Mouse (Mus musculus) liver, embryonic 15.5 days (tissue): ENCODE results near the gene Chchd3. TPM values are rescaled to one million over a fixed set of nuclear protein-coding genes. Genes with fewer than 3 reads are reported as not detected.

Experiments used
- ATAC-seq: fragments of 200-750 bp; cut with Nextera tagmentation; 2 replicates; pipeline ENCODE4 v1.8.0; 2017; ENCODE audit warnings: moderate number of reproducible peaks, mild to moderate bottlenecking, moderate library complexity; ENCODE audit not compliant: insufficient read depth
- H3K27ac ChIP-seq: fragments of 300-500 bp; sonication (generic); replicated peaks from 2 replicates; pipeline ENCODE4 v1.5.1; 2015; ENCODE audit warnings: mild to moderate bottlenecking, inconsistent platforms
- H3K27me3 ChIP-seq: fragments of 300-500 bp; sonication (generic); 2 replicates; pipeline ENCODE4 v1.6.1; 2015; ENCODE audit warnings: mild to moderate bottlenecking, inconsistent platforms
- H3K36me3 ChIP-seq: fragments of 300-500 bp; sonication (generic); replicated peaks from 2 replicates; pipeline ENCODE4 v1.6.1; 2015; ENCODE audit warnings: moderate library complexity, mild to moderate bottlenecking, inconsistent platforms
- H3K4me1 ChIP-seq: fragments of 300-500 bp; sonication (generic); replicated peaks from 2 replicates; pipeline ENCODE4 v1.6.1; 2015; ENCODE audit warnings: inconsistent platforms
- H3K4me2 ChIP-seq: fragments of 300-500 bp; sonication (generic); 2 replicates; pipeline ENCODE4 v1.6.1; 2015; ENCODE audit warnings: moderate library complexity, mild to moderate bottlenecking, inconsistent platforms
- H3K4me3 ChIP-seq: fragments of 300-500 bp; sonication (generic); replicated peaks from 2 replicates; pipeline ENCODE4 v1.5.1; 2015; ENCODE audit warnings: mild to moderate bottlenecking, inconsistent platforms
- H3K9ac ChIP-seq: fragments of 300-500 bp; sonication (generic); 2 replicates; pipeline ENCODE4 v1.6.1; 2015; ENCODE audit warnings: moderate library complexity, mild to moderate bottlenecking, inconsistent platforms
- H3K9me3 ChIP-seq: fragments of 300-500 bp; sonication (generic); replicated peaks from 2 replicates; pipeline ENCODE4 v1.6.1; 2016; ENCODE audit warnings: inconsistent platforms
- WGBS: fragments of 180-500 bp; shearing (Covaris S2); methylation state at CpG from one replicate; pipeline ENCODE4 v1.1.7; 2015; ENCODE audit warnings: mixed read lengths; ENCODE audit not compliant: insufficient replicate concordance; 5-methylcytosine and 5-hydroxymethylcytosine counted together
- polyA plus RNA-seq: library from polyadenylated mRNA; unstranded; fragments of >200 nt; fragmentation: Nextera tagmentation; extraction: Ambion mirVana; gene quantifications from 2 replicates; pipeline ENCODE4 v1.2.1, GENCODE M21; 2015

Gene Chchd3
- polyA plus RNA-seq, 1 experiment from 2014 or later = 66.9 TPM

GRCm38 (mm10) chr6:32801776-32802175 lies 258.3 kb downstream of the Chchd3 start:
- H3K9me3 ChIP-seq = no peaks in the 10 kb centered on the region
- no peak overlapping the region for H3K4me2 ChIP-seq
- H3K27ac ChIP-seq = no peak overlapping the region
- H3K4me1 ChIP-seq = no peaks in the 10 kb centered on the region
- no peak overlapping the region for H3K4me3 ChIP-seq
- 87% methylated on average over 6 of the region's 6 CpGs for WGBS
- ATAC-seq = no peak
- H3K27me3 ChIP-seq = no peaks in the 10 kb centered on the region
- H3K9ac ChIP-seq = no peak overlapping the region
- H3K36me3 ChIP-seq = peaks cover 9% of the 10 kb centered on the region

DNA sequence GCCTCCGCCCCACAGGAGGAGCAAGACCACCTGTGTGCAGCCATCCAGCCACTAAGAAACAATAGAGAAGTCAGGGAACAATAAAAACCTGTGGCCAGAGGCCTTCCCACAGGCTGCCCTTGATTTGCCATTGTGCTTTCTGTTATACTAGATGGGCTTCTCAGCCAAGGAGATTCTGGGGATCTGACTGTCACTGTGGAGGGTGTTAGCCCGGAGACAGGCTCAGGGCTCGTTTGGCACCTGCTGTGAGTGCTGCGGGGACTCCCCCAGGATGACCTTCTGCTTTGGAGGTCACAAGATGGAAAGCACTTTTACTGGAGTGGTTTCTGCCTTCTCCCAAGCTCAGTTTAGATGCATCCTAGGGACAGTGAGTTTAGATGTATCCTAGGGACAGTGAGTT lies 262.5 kb downstream of the Chchd3 start:
- Histone ChIP-seq H3K27ac (no peak overlapping the region), H3K4me2 (no peak overlapping the region), H3K36me3 (peaks cover 9% of the 10 kb centered on the region), H3K4me1 (peaks cover 12% of the 10 kb centered on the region), H3K9ac (no peak overlapping the region), H3K27me3 (no peaks in the 10 kb centered on the region), H3K4me3 (no peak overlapping the region), H3K9me3 (no peaks in the 10 kb centered on the region)
- 70% methylated on average over 4 of the region's 4 CpGs for WGBS
- ATAC-seq = no peak

GRCm38 (mm10) chr6:32795653-32796500 lies 264.2 kb downstream of the Chchd3 start:
- WGBS = 74% methylated on average over 8 of the region's 8 CpGs
- Histone ChIP-seq H3K9ac (no peak overlapping the region), H3K9me3 (no peaks in the 10 kb centered on the region), H3K27me3 (no peaks in the 10 kb centered on the region), H3K36me3 (peaks cover 21% of the 10 kb centered on the region), H3K4me1 (peaks cover 12% of the 10 kb centered on the region), H3K4me3 (no peak overlapping the region), H3K4me2 (no peak overlapping the region), H3K27ac (no peak overlapping the region)
- ATAC-seq = no peak

GRCm38 (mm10) chr6:32793575-32793974 lies 266.5 kb downstream of the Chchd3 start:
- Histone ChIP-seq H3K27ac (0 out of 2 replicates have a peak overlapping the region, but pooled peaks have one; percentile 38), H3K9me3 (no peaks in the 10 kb centered on the region), H3K4me3 (no peak overlapping the region), H3K27me3 (no peaks in the 10 kb centered on the region), H3K36me3 (peaks cover 21% of the 10 kb centered on the region), H3K9ac (no peak overlapping the region), H3K4me1 (peaks cover 12% of the 10 kb centered on the region), H3K4me2 (peak overlapping the region; percentile 20; the same call in 1 of the 2 replicates)
- 34% methylated on average over 1 of the region's 1 CpGs for WGBS
- ATAC-seq = peak; percentile 85

- H3K36me3 ChIP-seq = peaks cover 21% of the 10 kb centered on the region
- 56% methylated on average over 3 of the region's 3 CpGs for WGBS
- H3K4me2 ChIP-seq = peak overlapping the region; percentile 20; the same call in 1 of the 2 replicates
- H3K9me3 ChIP-seq = no peaks in the 10 kb centered on the region
- H3K4me3 ChIP-seq = no peak overlapping the region
- H3K4me1 ChIP-seq = peaks cover 12% of the 10 kb centered on the region
- 0 out of 2 replicates have a peak overlapping the region, but pooled peaks have one; percentile 38 for H3K27ac ChIP-seq
- no peak overlapping the region for H3K9ac ChIP-seq
- H3K27me3 ChIP-seq = no peaks in the 10 kb centered on the region
- ATAC-seq = peak; percentile 51
These were observed 266.9 kb downstream of the Chchd3 start for GRCm38 (mm10) chr6:32793163-32793562.

- WGBS = 87% methylated on average over 4 of the region's 4 CpGs
These were observed 269.6 kb downstream of the Chchd3 start for GRCm38 (mm10) chr6:32790487-32790886.

DNA sequence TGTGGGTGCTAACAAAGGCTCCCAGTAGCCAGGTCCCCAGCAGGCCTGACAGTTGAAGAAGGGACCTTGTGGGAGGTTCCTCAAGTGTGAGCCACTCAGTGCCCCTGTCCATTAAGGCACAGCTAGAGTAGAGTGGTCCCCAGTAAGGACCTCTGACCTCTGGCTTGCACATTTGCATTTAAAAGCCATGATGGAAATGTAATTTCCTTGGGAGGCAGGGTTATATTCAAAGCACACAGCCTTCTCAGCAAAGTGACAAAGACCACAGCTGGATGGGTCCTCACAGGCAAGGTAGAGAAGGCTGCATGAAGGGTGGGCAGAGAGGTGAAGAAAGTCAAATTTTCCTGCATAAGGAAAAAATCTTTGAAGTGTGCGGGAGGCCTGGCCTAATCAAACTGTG lies 272.7 kb downstream of the Chchd3 start:
- 78% methylated on average over 1 of the region's 1 CpGs for WGBS
- H3K36me3 ChIP-seq = peaks cover 11% of the 10 kb centered on the region; the same call in 1 of the 2 replicates
- no peak for ATAC-seq
- no peak overlapping the region for H3K4me2 ChIP-seq
- no peak overlapping the region for H3K4me3 ChIP-seq
- no peaks in the 10 kb centered on the region for H3K27me3 ChIP-seq
- H3K4me1 ChIP-seq = no peaks in the 10 kb centered on the region
- H3K27ac ChIP-seq = no peak overlapping the region
- no peak overlapping the region for H3K9ac ChIP-seq
- H3K9me3 ChIP-seq = no peaks in the 10 kb centered on the region

More at GRCm38 (mm10) chr6:32790487-32790886, 269.6 kb downstream of the Chchd3 start:
- Histone ChIP-seq H3K9me3 (no peaks in the 10 kb centered on the region), H3K9ac (no peak overlapping the region), H3K27ac (no peak overlapping the region), H3K4me1 (peaks cover 12% of the 10 kb centered on the region), H3K4me3 (no peak overlapping the region), H3K36me3 (peaks cover 21% of the 10 kb centered on the region), H3K4me2 (no peak overlapping the region), H3K27me3 (no peaks in the 10 kb centered on the region)
- ATAC-seq = no peak

GRCm38 (mm10) chr6:32786196-32786595 lies 273.9 kb downstream of the Chchd3 start:
- H3K4me1 ChIP-seq = no peaks in the 10 kb centered on the region
- H3K27ac ChIP-seq = no peak overlapping the region
- no peak for ATAC-seq
- no peak overlapping the region for H3K4me2 ChIP-seq
- no peaks in the 10 kb centered on the region for H3K9me3 ChIP-seq
- H3K36me3 ChIP-seq = peaks cover 1% of the 10 kb centered on the region; the same call in 1 of the 2 replicates
- no peak overlapping the region for H3K9ac ChIP-seq
- 83% methylated on average over 5 of the region's 5 CpGs for WGBS
- H3K27me3 ChIP-seq = 0 out of 2 replicates have a peak, but pooled peaks cover 4% of the 10 kb centered on the region
- H3K4me3 ChIP-seq = no peak overlapping the region

DNA sequence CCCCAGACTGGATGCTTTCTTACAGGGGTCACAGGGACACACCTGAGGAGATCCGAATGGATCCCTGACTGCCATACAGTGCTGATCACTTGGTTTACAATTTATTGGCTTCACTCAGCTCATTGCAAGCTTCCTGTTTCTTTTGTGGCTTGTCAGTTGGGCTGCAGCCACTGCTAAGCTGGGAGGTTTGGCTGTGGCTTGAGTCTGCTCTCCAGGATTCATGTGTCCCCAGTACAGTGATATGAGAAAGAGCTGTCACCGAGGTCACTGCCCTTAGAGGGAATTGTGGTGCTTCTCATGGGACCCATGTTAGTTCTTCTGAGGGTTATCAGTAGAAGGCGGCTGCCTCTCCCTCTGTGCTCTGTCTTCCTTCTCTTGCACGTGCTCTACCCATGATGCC lies 277.0 kb downstream of the Chchd3 start:
- H3K9ac ChIP-seq = no peak overlapping the region
- WGBS = 15% methylated on average over 4 of the region's 4 CpGs
- no peak overlapping the region for H3K27ac ChIP-seq
- ATAC-seq = no peak
- H3K4me2 ChIP-seq = no peak overlapping the region
- no peak overlapping the region for H3K4me3 ChIP-seq
- no peaks in the 10 kb centered on the region for H3K4me1 ChIP-seq
- no peaks in the 10 kb centered on the region for H3K36me3 ChIP-seq
- H3K27me3 ChIP-seq = peaks cover 14% of the 10 kb centered on the region; the same call in 1 of the 2 replicates
- H3K9me3 ChIP-seq = no peaks in the 10 kb centered on the region

GRCm38 (mm10) chr6:32780602-32781001 lies 279.5 kb downstream of the Chchd3 start:
- peak overlapping the region; percentile 50 for H3K4me2 ChIP-seq
- peaks cover 14% of the 10 kb centered on the region; the same call in 1 of the 2 replicates for H3K27me3 ChIP-seq
- no peaks in the 10 kb centered on the region for H3K9me3 ChIP-seq
- H3K27ac ChIP-seq = no peak overlapping the region
- H3K4me3 ChIP-seq = no peak overlapping the region
- ATAC-seq = no peak
- WGBS = 9% methylated on average over 11 of the region's 11 CpGs
- H3K9ac ChIP-seq = no peak overlapping the region
- no peaks in the 10 kb centered on the region for H3K4me1 ChIP-seq
- no peaks in the 10 kb centered on the region for H3K36me3 ChIP-seq

DNA sequence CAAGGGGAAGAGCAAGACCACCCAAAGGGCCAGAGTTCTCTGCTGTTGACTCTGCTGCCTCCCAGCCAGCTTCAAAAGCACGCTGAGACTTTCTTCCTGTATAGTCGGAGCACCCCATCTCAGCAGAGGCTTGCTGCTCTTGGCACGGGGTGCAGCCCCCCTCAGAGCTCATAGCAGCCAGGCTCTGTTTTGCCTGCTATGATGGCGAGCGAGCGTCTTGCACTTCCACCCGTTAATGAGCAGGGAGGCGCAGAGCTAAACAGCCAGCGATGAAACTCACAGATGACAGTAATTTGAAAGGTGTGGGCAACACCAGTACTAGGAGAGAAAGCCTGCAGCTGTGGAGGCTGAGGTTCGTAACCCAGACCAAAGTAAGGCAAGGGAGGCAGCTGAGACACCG lies 283.7 kb downstream of the Chchd3 start:
- no peak for ATAC-seq
- WGBS = 59% methylated on average over 11 of the region's 11 CpGs

More for the DNA sequence above, 283.7 kb downstream of the Chchd3 start:
- Histone ChIP-seq H3K9me3 (no peaks in the 10 kb centered on the region), H3K4me3 (no peak overlapping the region), H3K4me2 (no peak overlapping the region), H3K27ac (no peak overlapping the region), H3K4me1 (no peaks in the 10 kb centered on the region), H3K9ac (no peak overlapping the region), H3K27me3 (peaks cover 9% of the 10 kb centered on the region; the same call in 1 of the 2 replicates), H3K36me3 (no peaks in the 10 kb centered on the region)
